Mouse (Mus musculus) sigmoid colon, adult 10 weeks (tissue): ENCODE data around the gene Rhou. TPM values are rescaled to one million over a fixed set of nuclear protein-coding genes. Genes with fewer than 3 reads are reported as not detected.

Experiments
- polyA plus RNA-seq: library from polyadenylated mRNA; stranded (reverse); fragments of 350-450 nt; fragmentation: Illumina TruSeq; extraction: RNeasy Lipid Tissue Mini Kit (QIAGEN cat#74804); gene quantifications from one replicate; pipeline ENCODE4 v1.2.3, GENCODE M21; 2014; ENCODE audit warnings: low read depth, low replicate concordance

Gene Rhou
- 18.6 TPM for polyA plus RNA-seq

DNA sequence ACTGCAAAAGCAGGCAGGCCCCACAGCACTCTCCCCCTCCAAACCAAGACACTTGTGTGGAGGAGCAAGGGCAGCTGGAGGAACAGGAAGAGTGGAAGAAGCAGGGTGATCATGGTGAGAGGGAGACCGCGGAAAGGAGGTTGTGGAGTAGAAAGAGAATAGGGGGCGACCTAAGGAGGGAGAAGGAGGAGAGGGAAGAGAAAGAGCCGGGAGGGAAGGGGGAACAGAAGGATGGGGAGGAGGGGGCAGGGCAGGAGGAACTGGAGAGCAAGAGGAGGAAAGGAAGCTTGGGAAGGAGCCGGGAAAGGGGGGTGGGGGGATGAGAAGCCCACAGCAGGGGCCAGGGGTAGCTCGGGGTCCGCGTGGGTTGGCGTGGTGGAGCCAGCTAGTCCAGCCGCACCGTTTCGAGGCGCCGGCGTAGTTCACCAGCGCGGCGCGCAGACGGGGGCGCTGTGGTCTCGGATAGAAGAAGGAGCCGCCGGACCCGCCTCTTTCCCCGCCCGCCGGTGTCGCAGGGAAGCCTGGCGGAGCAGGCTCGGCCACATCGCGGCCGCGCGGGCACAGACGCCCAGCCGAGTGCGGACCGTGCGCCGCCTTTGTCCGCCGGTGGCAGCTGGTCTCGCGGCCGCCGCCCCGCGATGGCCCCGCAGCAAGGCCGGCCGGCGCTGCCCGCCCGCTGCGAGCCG is at the start of gene Rhou:
Gene Rhou (plus strand): TSS at position 622 of the 686 bp plus-strand sequence.

Other genes starting within 250 kb of the Rhou start
- not detected for gene Mc1r, start 246.8 kb upstream of the Rhou start, polyA plus RNA-seq
- gene Tubb3, start 242.5 kb upstream of the Rhou start, polyA plus RNA-seq: 0.85 TPM
- gene Def8, start 230.4 kb upstream of the Rhou start, polyA plus RNA-seq: 1.9 TPM
- 8.0 TPM for gene Afg3l1, start 176.0 kb upstream of the Rhou start, polyA plus RNA-seq
- gene Dbndd1, start 138.5 kb upstream of the Rhou start, polyA plus RNA-seq: not detected
- gene Gas8, start 135.1 kb upstream of the Rhou start, polyA plus RNA-seq: 0.91 TPM
- gene Rab4a, start 152.1 kb downstream of the Rhou start, polyA plus RNA-seq: 16.3 TPM
- gene Ccsap, start 206.3 kb downstream of the Rhou start, polyA plus RNA-seq: 0.63 TPM
- gene Acta1, start 240.8 kb downstream of the Rhou start, polyA plus RNA-seq: not detected